Mouse (Mus musculus) lung, postnatal 0 days (tissue): Measurements from ENCODE around the gene Snap29. TPM values are rescaled to one million over a fixed set of nuclear protein-coding genes. Genes with fewer than 3 reads are reported as not detected.

ENCODE experiments used
- ATAC-seq: fragments of 200-750 bp; cut with Nextera tagmentation; 2 replicates; pipeline ENCODE4 v1.8.0; 2017; ENCODE audit warnings: moderate library complexity
- DNase-seq: peaks from one replicate; pipeline ENCODE4 v3.0.0-alpha.2; 2016; ENCODE audit warnings: low spot score
- H3K27ac ChIP-seq: fragments of 300-500 bp; sonication (generic); 2 replicates; pipeline ENCODE4 v1.5.1; 2014; ENCODE audit warnings: antibody characterized with exemption, mild to moderate bottlenecking, low read length, mixed read lengths
- H3K27me3 ChIP-seq: fragments of 300-500 bp; sonication (generic); replicated peaks from 2 replicates; pipeline ENCODE4 v1.6.1; 2014; ENCODE audit warnings: low read length, mixed read lengths; ENCODE audit not compliant: insufficient read depth
- H3K36me3 ChIP-seq: fragments of 300-500 bp; sonication (generic); 2 replicates; pipeline ENCODE4 v1.6.1; 2014; ENCODE audit warnings: low read length, mixed read lengths; ENCODE audit not compliant: insufficient read depth
- H3K4me1 ChIP-seq: fragments of 300-500 bp; sonication (generic); 2 replicates; pipeline ENCODE4 v1.6.1; 2014; ENCODE audit warnings: antibody characterized with exemption, low read depth, low read length, mixed read lengths; ENCODE audit not compliant: insufficient read depth
- H3K4me2 ChIP-seq: fragments of 300-500 bp; sonication (generic); replicated peaks from 2 replicates; pipeline ENCODE4 v1.6.1; 2014; ENCODE audit warnings: low read depth, mild to moderate bottlenecking, low read length, moderate library complexity, mixed read lengths
- H3K4me3 ChIP-seq: fragments of 300-500 bp; sonication (generic); 2 replicates; pipeline ENCODE4 v1.5.1; 2014; ENCODE audit warnings: low read depth, low read length
- H3K9ac ChIP-seq: fragments of 300-500 bp; sonication (generic); replicated peaks from 2 replicates; pipeline ENCODE4 v1.6.1; 2014; ENCODE audit warnings: low read depth, mild to moderate bottlenecking
- H3K9me3 ChIP-seq: fragments of 300-500 bp; sonication (generic); 2 replicates; pipeline ENCODE4 v1.6.1; 2016; ENCODE audit warnings: low read length, mixed read lengths
- CTCF ChIP-seq: IDR thresholded peaks from 2 replicates; pipeline ENCODE4 v1.5.1; 2016; ENCODE audit warnings: antibody characterized with exemption, mild to moderate bottlenecking
- EP300 ChIP-seq: IDR thresholded peaks from 2 replicates; pipeline ENCODE4 v1.6.1; 2016; ENCODE audit warnings: antibody characterized with exemption, mild to moderate bottlenecking, control low read depth
- WGBS: fragments of 180-500 bp; shearing (Covaris S2); extraction: QIAGEN DNeasy Blood & Tissue Kit; methylation state at CpG from one replicate; pipeline ENCODE4 v1.1.7; 2014; 5-methylcytosine and 5-hydroxymethylcytosine counted together
- polyA plus RNA-seq: library from polyadenylated mRNA; unstranded; fragments of >200 nt; fragmentation: Nextera tagmentation; extraction: Ambion mirVana; gene quantifications from 2 replicates; pipeline ENCODE4 v1.2.1, GENCODE M21; 2015

Snap29 gene
- polyA plus RNA-seq, 1 experiment from 2014 or later, result 11.5 TPM

GRCm38 (mm10) chr16:17432576-17432975 is 26.8 kb downstream of the Snap29 start:
- Histone ChIP-seq H3K27ac (no peak overlapping the region), H3K4me1 (no peaks in the 10 kb centered on the region), H3K9me3 (no peaks in the 10 kb centered on the region), H3K4me3 (no peak overlapping the region), H3K9ac (no peak overlapping the region), H3K4me2 (no peak overlapping the region), H3K36me3 (peaks cover 6% of the 10 kb centered on the region; the same call in 1 of the 2 replicates), H3K27me3 (no peaks in the 10 kb centered on the region)
- ATAC-seq (no peak), DNase-seq (peak; percentile 35)
- 41% methylated on average over 2 of the region's 2 CpGs for WGBS
- TF ChIP-seq CTCF (peak; percentile 64), EP300 (no peak)

GRCm38 (mm10) chr16:17451541-17452372 is 46.0 kb downstream of the Snap29 start, which contains the start of gene Crkl:
Gene Crkl, plus strand, starts transcription at chr16:17451987.
- Histone ChIP-seq H3K27me3 (no peaks in the 10 kb centered on the region), H3K4me3 (peak within 1 kb of the TSS; percentile 81), H3K9ac (peak within 1 kb of the TSS; percentile 71), H3K4me2 (peak within 1 kb of the TSS; percentile 76), H3K9me3 (no peaks in the 10 kb centered on the region), H3K27ac (peak within 1 kb of the TSS; percentile 86), H3K4me1 (no peaks in the 10 kb centered on the region), H3K36me3 (no peaks in the 10 kb centered on the region)
- WGBS, result under 1% methylated on average over 61 of the region's 63 CpGs
- DNase-seq, result peak; percentile 99
- no peak for TF ChIP-seq EP300
- no peak for TF ChIP-seq CTCF
- peak; percentile 98 for ATAC-seq

- Histone ChIP-seq H3K36me3 (no peaks in the 10 kb centered on the region), H3K4me1 (no peaks in the 10 kb centered on the region), H3K27ac (peak overlapping the region; percentile 86), H3K4me3 (peak overlapping the region; percentile 81), H3K4me2 (peak overlapping the region; percentile 76), H3K9ac (peak overlapping the region; percentile 71), H3K9me3 (no peaks in the 10 kb centered on the region), H3K27me3 (no peaks in the 10 kb centered on the region)
- DNase-seq (peak; percentile 47), ATAC-seq (peak; percentile 18)
- TF ChIP-seq CTCF, result 0 out of 2 replicates have a peak, but pooled peaks have one; percentile 21
- TF ChIP-seq EP300, result no peak
- under 1% methylated on average over 24 of the region's 24 CpGs for WGBS
Observed at GRCm38 (mm10) chr16:17452373-17452715, 46.6 kb downstream of the Snap29 start.

- TF ChIP-seq EP300, result no peak
- TF ChIP-seq CTCF, result no peak
- H3K4me1 ChIP-seq, result no peaks in the 10 kb centered on the region; the same call in 1 of the 2 replicates
- H3K36me3 ChIP-seq, result no peaks in the 10 kb centered on the region
- H3K4me2 ChIP-seq, result no peak overlapping the region
- DNase-seq (no peak), ATAC-seq (no peak)
- no peaks in the 10 kb centered on the region for H3K27me3 ChIP-seq
- H3K9ac ChIP-seq, result no peak overlapping the region
- no peak overlapping the region for H3K27ac ChIP-seq
- WGBS, result 91% methylated on average over 1 of the region's 1 CpGs
- H3K9me3 ChIP-seq, result no peaks in the 10 kb centered on the region
- no peak overlapping the region for H3K4me3 ChIP-seq
Observed at GRCm38 (mm10) chr16:17456901-17457300, 51.1 kb downstream of the Snap29 start.

GRCm38 (mm10) chr16:17460254-17460653 is 54.5 kb downstream of the Snap29 start:
- TF ChIP-seq CTCF, result peak; percentile 69
- TF ChIP-seq EP300, result no peak
- Histone ChIP-seq H3K4me2 (no peak overlapping the region), H3K9me3 (no peaks in the 10 kb centered on the region), H3K4me3 (no peak overlapping the region), H3K27ac (no peak overlapping the region), H3K9ac (no peak overlapping the region), H3K4me1 (no peaks in the 10 kb centered on the region; the same call in 1 of the 2 replicates), H3K36me3 (no peaks in the 10 kb centered on the region), H3K27me3 (no peaks in the 10 kb centered on the region)
- 90% methylated on average over 4 of the region's 4 CpGs for WGBS
- ATAC-seq (no peak; the same call in 1 of the 2 replicates), DNase-seq (peak; percentile 28)

GRCm38 (mm10) chr16:17461596-17461995 is 55.8 kb downstream of the Snap29 start:
- H3K27ac ChIP-seq, result no peak overlapping the region
- ATAC-seq (no peak), DNase-seq (no peak)
- H3K4me2 ChIP-seq, result no peak overlapping the region
- H3K36me3 ChIP-seq, result no peaks in the 10 kb centered on the region
- no peaks in the 10 kb centered on the region for H3K27me3 ChIP-seq
- H3K9me3 ChIP-seq, result no peaks in the 10 kb centered on the region
- no peaks in the 10 kb centered on the region; the same call in 1 of the 2 replicates for H3K4me1 ChIP-seq
- TF ChIP-seq EP300 (no peak), CTCF (no peak)
- WGBS, result 83% methylated on average over 1 of the region's 1 CpGs
- H3K4me3 ChIP-seq, result no peak overlapping the region
- no peak overlapping the region for H3K9ac ChIP-seq
